Mouse (Mus musculus): ENCODE measurements around the gene Mtfr1l. TPM values are rescaled to one million over a fixed set of nuclear protein-coding genes. Genes with fewer than 3 reads are reported as not detected.

Gene Mtfr1l
- polyA plus RNA-seq, 1 experiment from 2014 or later: 69.4 TPM

DNA sequence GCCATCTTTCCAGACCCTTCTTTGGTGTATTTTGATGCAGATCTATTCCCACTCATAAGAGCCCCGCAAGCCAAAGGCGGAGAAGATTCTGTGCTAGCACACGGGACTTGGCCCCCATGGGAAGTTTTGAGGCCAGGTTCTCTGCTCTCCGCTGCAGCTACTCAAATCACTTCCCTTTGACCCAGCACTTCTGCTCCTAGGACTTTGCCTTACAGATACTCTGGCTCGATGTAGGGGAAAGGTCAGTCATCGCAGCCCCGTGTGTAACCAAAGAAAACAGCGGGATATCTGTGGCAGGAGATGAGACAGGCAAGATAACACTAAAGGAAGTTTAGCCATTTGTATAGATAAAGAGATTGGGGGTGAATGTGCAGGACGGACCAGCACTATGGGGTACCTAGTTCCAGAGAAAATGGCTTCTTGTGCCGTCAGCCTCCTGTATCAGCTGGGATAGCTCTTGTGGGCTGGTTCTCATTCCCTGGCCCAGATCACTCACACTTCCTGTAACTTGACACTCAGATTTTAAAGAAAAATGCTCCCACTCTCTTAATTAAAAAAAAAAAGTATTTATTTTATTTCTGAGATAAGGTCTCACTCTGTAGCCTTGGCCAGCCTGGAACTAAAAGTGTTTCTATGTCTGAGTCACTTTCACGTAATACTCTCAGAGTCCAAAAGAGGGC, 45.1 kb downstream of the Mtfr1l start:
- ATAC-seq (no peak), DNase-seq (ENCODE audit: low read depth, low spot score) (no peak)
- POLR2A ChIA-PET: no interaction called here
- no peaks in the 10 kb centered on the region for H3K27me3 ChIP-seq
- CTCF ChIA-PET: no interaction called here
- in situ Hi-C loops (cut with MboI; ENCODE audit: low pct_unique_long_range_greater_than_20kb): no loop called here
- TF ChIP-seq CTCF (IDR thresholded peaks at IDR 0.05): no peak

DNA sequence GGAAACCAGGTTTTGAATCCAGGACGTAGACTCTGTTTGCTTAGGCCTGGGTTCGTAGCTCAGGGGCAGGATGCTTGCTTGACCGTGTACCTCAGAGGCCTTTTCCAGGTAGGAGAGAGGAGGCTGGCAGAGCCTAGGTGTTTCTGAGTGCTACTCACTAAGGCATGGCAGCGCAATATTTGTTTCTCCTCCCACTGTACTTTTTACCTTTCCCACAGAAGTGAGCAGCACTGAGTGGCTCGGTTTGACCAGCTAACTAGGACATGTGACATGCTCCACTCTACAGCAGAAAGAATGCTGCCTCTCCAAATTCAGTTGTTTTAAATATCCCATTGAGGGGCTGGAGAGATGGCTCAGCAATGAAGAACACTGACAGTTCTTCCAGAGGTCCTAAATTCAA, 47.0 kb downstream of the Mtfr1l start:
- CTCF ChIA-PET: interaction anchor here (0.7 to 2.2 kb wide), 2 partner anchors 11 to 20 kb away, joined by 3 to 9 read pairs; no protein-coding TSS in a partner anchor
- in situ Hi-C loops (cut with MboI; ENCODE audit: low pct_unique_long_range_greater_than_20kb): no loop called here
- no peak for TF ChIP-seq CTCF (IDR thresholded peaks at IDR 0.05)
- ATAC-seq (no peak), DNase-seq (ENCODE audit: low read depth, low spot score) (no peak)
- no peaks in the 10 kb centered on the region for H3K27me3 ChIP-seq
- POLR2A ChIA-PET: no interaction called here

DNA sequence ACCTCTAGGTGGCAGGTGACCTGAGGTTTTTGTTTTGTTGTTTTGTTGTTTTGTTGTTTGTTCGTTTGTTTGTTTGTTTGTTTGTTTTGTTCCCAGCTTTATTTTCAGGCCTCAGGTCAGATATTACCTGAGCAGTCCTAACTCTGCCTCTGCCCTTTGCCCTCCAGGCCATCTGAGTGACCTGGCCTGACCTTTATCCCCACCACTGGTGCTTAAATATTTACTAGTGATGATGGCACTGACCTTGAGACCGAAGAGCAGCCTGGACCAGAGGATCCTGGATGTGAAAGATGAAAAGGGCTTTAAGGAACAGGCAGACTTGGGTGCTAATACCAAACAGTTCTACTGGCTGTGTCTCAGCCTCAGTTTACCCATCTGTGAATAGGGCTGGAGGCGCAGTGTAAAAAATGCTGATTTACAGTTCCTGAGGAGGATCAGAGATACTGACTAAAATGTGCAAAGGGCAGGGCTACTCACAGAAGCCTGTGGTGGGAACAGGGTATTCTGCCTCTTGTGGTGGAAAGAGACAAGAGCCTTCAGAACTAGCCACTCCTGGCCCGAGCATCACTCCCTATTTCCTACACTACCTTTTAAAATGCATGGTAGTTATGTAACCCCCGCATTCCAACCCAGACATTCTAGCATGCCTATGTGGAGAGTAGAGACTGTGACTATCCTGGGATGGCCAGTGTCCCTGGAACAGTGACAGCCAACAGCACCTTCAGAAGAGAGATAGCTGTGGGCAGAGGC, 49.9 kb downstream of the Mtfr1l start:
- in situ Hi-C loops (cut with MboI; ENCODE audit: low pct_unique_long_range_greater_than_20kb): no loop called here
- TF ChIP-seq CTCF (IDR thresholded peaks at IDR 0.05): no peak
- DNase-seq (ENCODE audit: low read depth, low spot score): no peak
- CTCF ChIA-PET: interaction anchor here (0.8 kb wide), 1 partner anchor 9 kb away, joined by 3 read pairs; no protein-coding TSS in a partner anchor
- ATAC-seq: no peak
- POLR2A ChIA-PET: no interaction called here
- H3K27me3 ChIP-seq: no peaks in the 10 kb centered on the region

DNA sequence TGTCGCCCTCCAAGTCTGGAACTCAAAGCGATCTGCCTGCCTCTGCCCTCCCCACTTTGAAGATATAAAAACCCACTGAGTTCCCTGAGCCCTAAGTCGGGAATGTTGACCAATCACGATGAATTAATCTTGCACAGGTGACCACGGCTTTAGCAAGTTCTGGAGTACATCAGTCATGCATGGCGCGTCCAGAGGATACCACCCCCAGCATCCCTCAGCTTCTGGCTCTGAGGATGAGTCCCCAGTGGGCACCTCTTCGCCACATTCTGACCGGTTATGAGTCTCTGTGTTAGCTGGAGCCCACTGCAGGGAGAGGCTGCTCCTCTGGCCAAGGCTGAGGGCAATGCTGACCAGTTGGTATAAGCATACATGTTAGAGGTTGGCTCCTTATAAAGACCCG, 51.0 kb downstream of the Mtfr1l start:
- no peak for DNase-seq (ENCODE audit: low read depth, low spot score)
- H3K27me3 ChIP-seq: no peaks in the 10 kb centered on the region
- POLR2A ChIA-PET: interaction anchor here (1.9 kb wide), 1 partner anchor 11 kb away, joined by 4 read pairs; no protein-coding TSS in a partner anchor
- no peak for TF ChIP-seq CTCF (IDR thresholded peaks at IDR 0.05)
- CTCF ChIA-PET: no interaction called here
- in situ Hi-C loops (cut with MboI; ENCODE audit: low pct_unique_long_range_greater_than_20kb): no loop called here
- no peak for ATAC-seq

DNA sequence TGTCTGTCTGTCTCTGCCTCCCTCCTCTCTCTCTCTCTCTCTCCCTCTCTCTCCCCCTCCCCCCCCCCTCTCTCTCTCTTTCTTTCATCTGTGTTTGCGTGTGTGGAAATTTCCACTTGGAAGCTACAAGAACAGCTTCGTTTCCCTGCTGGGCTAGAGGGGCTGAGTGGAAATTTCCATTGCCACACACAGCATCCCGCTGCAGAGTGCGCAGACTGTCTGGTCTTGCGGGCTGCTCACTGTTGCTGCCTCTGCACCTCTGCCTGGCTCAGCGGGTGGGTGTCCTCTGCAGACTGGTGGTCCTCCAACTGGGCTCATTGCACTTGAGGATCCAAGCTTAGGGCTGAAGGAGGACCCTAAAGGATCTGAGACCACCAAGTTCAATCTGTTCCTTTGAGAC, 51.5 kb downstream of the Mtfr1l start:
- ChIA-PET CTCF (no interaction called here), POLR2A (interaction anchor here (0.6 to 1.9 kb wide), 2 partner anchors 11 to 74 kb away, joined by 3 to 4 read pairs; no protein-coding TSS in a partner anchor)
- no peaks in the 10 kb centered on the region for H3K27me3 ChIP-seq
- no peak for ATAC-seq
- no peak for TF ChIP-seq CTCF (IDR thresholded peaks at IDR 0.05)
- DNase-seq (ENCODE audit: low read depth, low spot score): no peak
- in situ Hi-C loops (cut with MboI; ENCODE audit: low pct_unique_long_range_greater_than_20kb): no loop called here

DNA sequence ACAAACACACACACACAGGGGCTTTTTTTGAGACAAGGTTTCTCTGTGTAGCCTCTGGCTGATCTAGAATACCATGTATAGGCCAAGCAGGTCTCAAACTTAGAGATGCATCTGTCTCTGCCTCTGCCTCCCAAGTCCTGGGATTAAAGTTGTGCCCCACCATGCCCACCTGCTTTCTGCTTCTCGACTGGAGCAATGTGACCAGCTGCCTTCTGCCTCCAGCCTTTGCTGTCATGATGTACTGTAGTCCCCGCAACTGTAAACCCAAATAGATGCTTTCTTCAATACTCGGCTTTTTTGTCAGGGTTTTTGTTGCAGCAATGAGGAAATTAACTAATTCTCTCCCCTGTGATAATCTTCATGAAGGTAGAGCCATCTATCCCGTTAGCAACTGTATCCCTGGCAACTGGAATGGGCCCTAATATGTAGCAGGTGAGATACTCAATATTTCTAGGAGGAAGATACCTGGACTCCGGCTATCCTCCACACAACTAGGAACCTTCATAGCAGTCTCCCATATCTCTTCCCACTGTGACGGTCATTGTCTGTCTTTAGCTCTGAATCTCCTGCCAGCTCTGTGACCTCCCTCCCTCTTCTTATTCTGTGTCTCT, 52.0 kb downstream of the Mtfr1l start:
- TF ChIP-seq CTCF (IDR thresholded peaks at IDR 0.05): no peak
- in situ Hi-C loops (cut with MboI; ENCODE audit: low pct_unique_long_range_greater_than_20kb): no loop called here
- no peaks in the 10 kb centered on the region for H3K27me3 ChIP-seq
- ChIA-PET POLR2A (interaction anchor here (0.6 to 1.9 kb wide), 2 partner anchors 12 to 75 kb away, joined by 3 to 4 read pairs; no protein-coding TSS in a partner anchor), CTCF (no interaction called here)
- DNase-seq (ENCODE audit: low read depth, low spot score) (no peak), ATAC-seq (no peak)

DNA sequence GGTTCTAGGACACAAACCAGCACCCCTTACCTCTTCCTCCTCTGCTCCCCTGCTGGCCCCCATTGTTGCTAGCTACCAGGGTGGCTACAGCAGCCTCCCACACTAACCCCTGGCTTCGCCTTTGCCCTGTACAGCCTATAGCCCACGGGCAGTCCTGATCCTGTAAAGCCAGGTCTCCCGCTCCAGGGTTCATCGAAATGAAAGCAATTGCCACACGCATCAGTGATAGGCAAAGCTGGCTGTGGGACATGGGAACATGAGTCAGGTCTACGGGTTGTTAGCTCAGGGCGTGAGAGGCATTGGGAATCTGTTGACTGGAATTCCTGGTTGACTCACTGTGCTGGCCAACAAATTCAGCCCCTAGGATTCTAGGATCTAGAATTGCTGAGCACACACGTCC, 52.7 kb downstream of the Mtfr1l start:
- in situ Hi-C loops (cut with MboI; ENCODE audit: low pct_unique_long_range_greater_than_20kb): no loop called here
- CTCF ChIA-PET: no interaction called here
- no peak for DNase-seq (ENCODE audit: low read depth, low spot score)
- H3K27me3 ChIP-seq: no peaks in the 10 kb centered on the region
- POLR2A ChIA-PET: interaction anchor here (1.9 kb wide), 1 partner anchor 13 kb away, joined by 4 read pairs; no protein-coding TSS in a partner anchor
- no peak for TF ChIP-seq CTCF (IDR thresholded peaks at IDR 0.05)
- ATAC-seq: peak; percentile 63

DNA sequence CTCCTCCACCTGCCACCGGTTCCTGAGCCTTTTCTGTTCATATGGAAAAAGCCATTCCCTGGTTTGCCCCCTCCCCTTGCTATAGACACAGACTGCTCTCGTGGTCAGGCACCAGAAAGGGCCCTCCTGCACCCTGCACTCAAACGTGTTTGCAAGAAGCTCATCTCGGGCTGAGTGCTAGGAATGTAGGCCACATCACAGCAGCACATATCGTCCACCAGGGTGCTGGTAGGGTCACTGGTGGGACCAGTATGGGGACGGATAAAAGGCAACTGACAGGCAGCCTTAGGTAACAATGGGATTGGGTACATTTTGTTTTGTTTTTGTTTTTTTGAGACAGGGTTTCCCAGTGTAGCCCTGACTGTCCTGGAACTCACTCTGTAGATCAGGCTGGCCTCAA, 53.9 kb downstream of the Mtfr1l start:
- in situ Hi-C loops (cut with MboI; ENCODE audit: low pct_unique_long_range_greater_than_20kb): no loop called here
- ChIA-PET POLR2A (no interaction called here), CTCF (interaction anchor here (1.0 kb wide), 1 partner anchor 10 kb away, joined by 3 read pairs; no protein-coding TSS in a partner anchor)
- no peak for ATAC-seq
- DNase-seq (ENCODE audit: low read depth, low spot score): no peak
- H3K27me3 ChIP-seq: no peaks in the 10 kb centered on the region
- no peak for TF ChIP-seq CTCF (IDR thresholded peaks at IDR 0.05)

DNA sequence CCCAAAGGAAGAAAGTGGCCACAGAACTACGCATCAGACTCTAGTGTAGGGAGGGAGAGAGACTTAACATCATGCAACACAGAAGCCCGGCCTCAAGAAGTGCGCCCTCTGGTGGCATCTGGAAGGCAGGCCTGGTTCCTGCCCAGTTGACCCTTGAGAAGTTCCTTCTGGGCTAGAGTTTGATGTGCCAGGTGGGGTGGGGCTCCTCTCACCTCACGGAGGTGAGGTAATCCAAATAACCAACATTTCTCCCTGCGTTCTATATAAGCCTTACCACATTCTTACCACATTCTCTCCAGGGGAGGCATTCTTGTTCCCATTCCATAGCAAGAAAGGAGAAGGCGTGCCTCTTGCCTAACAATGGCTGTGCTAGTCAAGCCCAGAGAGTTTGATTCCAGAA, 54.3 kb downstream of the Mtfr1l start:
- POLR2A ChIA-PET: no interaction called here
- ATAC-seq: no peak
- in situ Hi-C loops (cut with MboI; ENCODE audit: low pct_unique_long_range_greater_than_20kb): no loop called here

DNA sequence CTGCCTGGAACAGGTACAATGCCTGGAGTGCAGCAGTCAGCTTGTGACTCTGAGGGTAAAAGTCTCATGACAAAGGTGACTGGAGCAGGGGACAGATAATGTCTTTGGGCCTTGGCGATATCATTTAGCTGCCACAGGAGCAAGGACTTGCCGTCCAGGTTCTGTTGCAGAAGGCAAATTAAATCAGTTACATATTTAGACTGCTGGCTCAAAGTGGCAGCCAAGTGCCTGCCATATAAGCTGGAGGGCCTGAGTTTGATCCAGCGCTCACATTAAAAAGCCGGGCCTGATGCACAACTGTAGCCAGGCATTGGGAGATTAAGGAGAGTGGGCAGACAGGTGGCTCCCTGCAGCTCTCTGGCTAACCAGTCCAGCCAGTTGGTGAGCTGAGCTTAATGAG, 55.3 kb downstream of the Mtfr1l start:
- no peak for DNase-seq (ENCODE audit: low read depth, low spot score)
- no peak for ATAC-seq
- in situ Hi-C loops (cut with MboI; ENCODE audit: low pct_unique_long_range_greater_than_20kb): loop anchor here (5.0 kb wide), 1 partner anchor 83 kb away; the partner anchor contains the start of gene Pafah2
- no peak for TF ChIP-seq CTCF (IDR thresholded peaks at IDR 0.05)
- CTCF ChIA-PET: no interaction called here
- H3K27me3 ChIP-seq: no peaks in the 10 kb centered on the region
- POLR2A ChIA-PET: no interaction called here

More for the DNA sequence above, 54.3 kb downstream of the Mtfr1l start:
- TF ChIP-seq CTCF (IDR thresholded peaks at IDR 0.05): peak; percentile 49
- H3K27me3 ChIP-seq: no peaks in the 10 kb centered on the region
- CTCF ChIA-PET: interaction anchor here (1.0 kb wide), 1 partner anchor 10 kb away, joined by 3 read pairs; no protein-coding TSS in a partner anchor
- DNase-seq (ENCODE audit: low read depth, low spot score): no peak

All from Patski (cell line).